Mouse (Mus musculus) embryo, embryonic 9.5 days (tissue): ENCODE measurements around the gene Rpl10a.
"Not testable (repeated sequence)": the region's sequence is repeated elsewhere in the genome, so short reads cannot be mapped to it uniquely, and the experiment has no call there.

Experiments
- DNase-seq: peaks from one replicate; pipeline ENCODE4 v3.0.0-alpha.2; 2017; ENCODE audit errors: extremely low spot score

The Rpl10a gene

GRCm38 (mm10) chr17:28308297-28309195 lies 19.7 kb upstream of the Rpl10a start:
- DNase-seq, result peak; percentile 87

- no peak for DNase-seq
Measured at GRCm38 (mm10) chr17:28310831-28311230, 17.4 kb upstream of the Rpl10a start.

GRCm38 (mm10) chr17:28311366-28312132 lies 16.7 kb upstream of the Rpl10a start:
- DNase-seq, result no peak

GRCm38 (mm10) chr17:28312232-28313211 lies 15.7 kb upstream of the Rpl10a start:
- DNase-seq, result no peak

GRCm38 (mm10) chr17:28313212-28313879 lies 14.9 kb upstream of the Rpl10a start, which contains the start of gene Fance:
Gene Fance, plus strand, starts transcription at chr17:28313519.
- peak; percentile 99 for DNase-seq

GRCm38 (mm10) chr17:28313880-28314225 lies 14.4 kb upstream of the Rpl10a start:
- no peak for DNase-seq

- DNase-seq, result no peak
Measured at GRCm38 (mm10) chr17:28315611-28316160, 12.6 kb upstream of the Rpl10a start.

- DNase-seq, result no peak
Measured at GRCm38 (mm10) chr17:28316476-28316875, 11.8 kb upstream of the Rpl10a start.

- no peak for DNase-seq
Measured at GRCm38 (mm10) chr17:28317091-28317490, 11.2 kb upstream of the Rpl10a start.

- no peak for DNase-seq
Measured at GRCm38 (mm10) chr17:28317725-28318124, 10.5 kb upstream of the Rpl10a start.

GRCm38 (mm10) chr17:28321700-28322099 lies 6.6 kb upstream of the Rpl10a start:
- no peak for DNase-seq

GRCm38 (mm10) chr17:28323786-28324185 lies 4.5 kb upstream of the Rpl10a start:
- DNase-seq, result no peak

- not testable (repeated sequence) for DNase-seq
Measured at GRCm38 (mm10) chr17:28324416-28324815, 3.9 kb upstream of the Rpl10a start.

- no peak for DNase-seq
Measured at GRCm38 (mm10) chr17:28325751-28326150, 2.5 kb upstream of the Rpl10a start.

GRCm38 (mm10) chr17:28326951-28327350 lies 1.3 kb upstream of the Rpl10a start:
- DNase-seq, result no peak

- DNase-seq, result no peak
Measured at GRCm38 (mm10) chr17:28327673-28328325, 472 bp upstream of the Rpl10a start.

- DNase-seq, result no peak
Measured at GRCm38 (mm10) chr17:28328946-28329345, 675 bp downstream of the Rpl10a start.

GRCm38 (mm10) chr17:28329503-28330231 lies 1.4 kb downstream of the Rpl10a start:
- no peak for DNase-seq

GRCm38 (mm10) chr17:28330232-28330546 lies 1.9 kb downstream of the Rpl10a start:
- no peak for DNase-seq

GRCm38 (mm10) chr17:28330590-28330989 lies 2.3 kb downstream of the Rpl10a start:
- not testable (repeated sequence) for DNase-seq
